In genomic region chr4:32562319-32563115, GRCm38 (mm10) we compare ENCODE assay signal across 13 mouse cellular contexts. TPM values are rescaled to one million over a fixed set of nuclear protein-coding genes. Genes with fewer than 3 reads are reported as not detected.
DNase-seq lines count a peak whose midpoint lies in the region; ATAC-seq and TF ChIP-seq lines count a peak whose summit lies in the region.
"Had no signal": no experiment of that assay in that cellular context is flagged by ENCODE, and none has a peak within 500 bp of the region (broad histone marks: within the 10 kb centered on the region; RNA-seq: fewer than 3 reads in every experiment).

No protein-coding gene starts in this region.

- H3K27me3 ChIP-seq in heart, embryonic 12.5 days (replicated peaks), result no peaks in the 10 kb centered on the region
- peaks cover 7% of the 10 kb centered on the region; the same call in 1 of the 2 replicates for H3K27me3 ChIP-seq in E14TG2a.4 (ENCODE audit: insufficient read depth, low read length)
- H3K27me3 ChIP-seq in hindbrain, embryonic 16.5 days (replicated peaks; ENCODE audit: control insufficient read depth, insufficient read depth, low read length), result no peaks in the 10 kb centered on the region
- H3K27me3 ChIP-seq: embryonic facial prominence, embryonic 13.5 days; lung, embryonic 15.5 days had no signal

- H3K27ac ChIP-seq in heart, embryonic 12.5 days (ENCODE audit: poor library complexity, severe bottlenecking), result no peak overlapping the region
- H3K27ac ChIP-seq in hindbrain, embryonic 16.5 days (ENCODE audit: low read depth, low read length), result no peak overlapping the region
- H3K27ac ChIP-seq: embryonic facial prominence, embryonic 13.5 days had no signal

- ATAC-seq in heart, embryonic 12.5 days (ENCODE audit: insufficient number of reproducible peaks, low FRiP score), result 0 out of 2 replicates have a peak, but pooled peaks have one; percentile 20
- ATAC-seq in hindbrain, embryonic 16.5 days, result peak; percentile 24; the same call in 1 of the 2 replicates

- H3K4me1 ChIP-seq in heart, embryonic 12.5 days (replicated peaks), result peaks cover 20% of the 10 kb centered on the region
- H3K4me1 ChIP-seq in E14TG2a.4 (replicated peaks; ENCODE audit: low read depth, low read length), result peaks cover 23% of the 10 kb centered on the region
- peaks cover 15% of the 10 kb centered on the region for H3K4me1 ChIP-seq in hindbrain, embryonic 16.5 days (ENCODE audit: control insufficient read depth, insufficient read depth, low read depth, low read length)

- no peaks in the 10 kb centered on the region for H3K9me3 ChIP-seq in heart, embryonic 12.5 days (replicated peaks)
- H3K9me3 ChIP-seq in E14TG2a.4 (ENCODE audit: low read length), result no peaks in the 10 kb centered on the region
- no peaks in the 10 kb centered on the region; the same call in 1 of the 2 replicates for H3K9me3 ChIP-seq in hindbrain, embryonic 16.5 days (ENCODE audit: control insufficient read depth, low read length)
- H3K9me3 ChIP-seq: embryonic facial prominence, embryonic 13.5 days; lung, embryonic 15.5 days had no signal

- H3K36me3 ChIP-seq in heart, embryonic 12.5 days, result peaks cover 35% of the 10 kb centered on the region
- H3K36me3 ChIP-seq in E14TG2a.4 (ENCODE audit: insufficient read depth, low read length), result no peaks in the 10 kb centered on the region
- peaks cover 6% of the 10 kb centered on the region; the same call in 1 of the 2 replicates for H3K36me3 ChIP-seq in hindbrain, embryonic 16.5 days (ENCODE audit: control insufficient read depth, insufficient read depth, low read length)

- WGBS in heart, embryonic 12.5 days, result 93% methylated on average over 35 of the region's 35 CpGs
- WGBS in hindbrain, embryonic 16.5 days, result 93% methylated on average over 35 of the region's 35 CpGs

- H3K4me3 ChIP-seq in heart, embryonic 12.5 days, result no peak overlapping the region
- peak overlapping the region; percentile 54 for H3K4me3 ChIP-seq in E14TG2a.4 (replicated peaks; ENCODE audit: low read length)
- H3K4me3 ChIP-seq in hindbrain, embryonic 16.5 days (ENCODE audit: low read length), result no peak overlapping the region
- H3K4me3 ChIP-seq: embryonic facial prominence, embryonic 13.5 days; lung, embryonic 15.5 days had no signal

- H3K4me2 ChIP-seq in heart, embryonic 12.5 days, result no peak overlapping the region
- H3K4me2 ChIP-seq in hindbrain, embryonic 16.5 days (ENCODE audit: low read length), result no peak overlapping the region
- H3K4me2 ChIP-seq: embryonic facial prominence, embryonic 13.5 days; lung, embryonic 15.5 days had no signal

- no peak for DNase-seq in heart, adult 8-10 months (ENCODE audit: low spot score)
- DNase-seq in cerebellum, adult 9-11 months, result peak; percentile 35
- no peak for DNase-seq in adrenal gland, postnatal 25 days
- DNase-seq in T-cell, adult 2 months (ENCODE audit: low spot score), result no peak
- no peak for DNase-seq in embryo, embryonic 10 days (ENCODE audit: low spot score)

- no peak overlapping the region for H3K9ac ChIP-seq in heart, embryonic 12.5 days
- no peak overlapping the region for H3K9ac ChIP-seq in hindbrain, embryonic 16.5 days (ENCODE audit: low read depth, low read length)
- H3K9ac ChIP-seq: embryonic facial prominence, embryonic 13.5 days; lung, embryonic 15.5 days had no signal

- no peak for TF ChIP-seq CTCF in E14TG2a.4 (conservative IDR thresholded peaks at IDR 0.05; ENCODE audit: low read length)

RNA-seq across cellular contexts. Expression of gene Gja10, which starts 40.0 kb away (rescaled TPM):
- not detected in 2 replicates for polyA plus RNA-seq in heart, embryonic 12.5 days (2016; fragmentation: Nextera tagmentation; extraction: Ambion mirVana)
- total RNA-seq in heart, adult 8-10 months (2022), result not detected
- polyA plus RNA-seq in hindbrain, embryonic 16.5 days (2015; fragmentation: Nextera tagmentation; extraction: Ambion mirVana), result not detected in 2 replicates
- total RNA-seq in adrenal gland, postnatal 25 days (2021), result not detected in 2 replicates
- total RNA-seq: gastrocnemius, postnatal 14 days; heart, postnatal 14 days; monocyte, adult 5-6 weeks had no signal
- polyA plus RNA-seq: embryonic facial prominence, embryonic 13.5 days; lung, embryonic 15.5 days had no signal

RNA-seq across cellular contexts. Expression of gene Casp8ap2, which starts 52.7 kb away (rescaled TPM):
- 31.5 and 39.5 TPM in 2 replicates for polyA plus RNA-seq in heart, embryonic 12.5 days (2016; fragmentation: Nextera tagmentation; extraction: Ambion mirVana)
- 1 to 10 TPM; 5.1 to 7.8 (median 6.9) TPM for total RNA-seq in heart, adult 8-10 months (2022)
- 33.0 and 36.5 TPM in 2 replicates for polyA plus RNA-seq in hindbrain, embryonic 16.5 days (2015; fragmentation: Nextera tagmentation; extraction: Ambion mirVana)
- total RNA-seq in adrenal gland, postnatal 25 days (2021), result 10.2 and 11.6 TPM in 2 replicates
